In the genomic region with DNA sequence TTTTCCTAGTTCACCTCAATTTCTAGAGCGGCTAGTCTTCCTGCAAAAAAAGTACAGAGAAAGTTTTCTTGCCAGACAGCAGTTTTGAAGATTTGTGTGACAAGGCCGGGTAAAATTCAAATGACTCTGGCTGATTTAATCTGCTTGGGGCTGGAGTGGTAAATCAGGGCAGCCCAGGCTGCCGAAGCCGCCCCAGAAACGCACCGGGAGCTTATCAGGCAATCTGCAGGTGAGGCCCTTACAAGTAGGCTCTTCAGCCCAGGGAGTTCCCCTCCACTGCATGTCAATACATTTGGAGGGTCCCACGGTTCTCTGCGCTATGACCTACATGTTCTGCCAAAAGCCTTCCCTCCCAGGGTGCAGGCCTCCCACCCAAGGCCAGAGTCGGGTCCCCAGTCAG, we compare ENCODE assay signal across 29 mouse cellular contexts. TPM values are rescaled to one million over a fixed set of nuclear protein-coding genes. Genes with fewer than 3 reads are reported as not detected.
DNase-seq lines count a peak whose midpoint lies in the region; ATAC-seq lines count a peak whose summit lies in the region.
"Had no signal": no experiment of that assay in that cellular context is flagged by ENCODE, and none has a peak within 500 bp of the region (broad histone marks: within the 10 kb centered on the region; RNA-seq: fewer than 3 reads in every experiment).

No protein-coding gene starts in this region.

- H3K36me3 ChIP-seq in liver, embryonic 11.5 days (ENCODE audit: control insufficient read depth, insufficient read depth, low read length): no peaks in the 10 kb centered on the region
- no peaks in the 10 kb centered on the region for H3K36me3 ChIP-seq in liver, embryonic 13.5 days
- H3K36me3 ChIP-seq in liver, embryonic 16.5 days (ENCODE audit: control insufficient read depth, insufficient read depth): no peaks in the 10 kb centered on the region
- H3K36me3 ChIP-seq: embryonic facial prominence, embryonic 10.5 days; embryonic facial prominence, embryonic 13.5 days; forebrain, embryonic 12.5 days; forebrain, embryonic 15.5 days; heart, embryonic 10.5 days; heart, embryonic 13.5 days had no signal

- WGBS in liver, embryonic 11.5 days: 27% methylated on average over 9 of the region's 9 CpGs
- WGBS in liver, embryonic 13.5 days (ENCODE audit: insufficient replicate concordance): 16% methylated on average over 9 of the region's 9 CpGs
- WGBS in liver, embryonic 16.5 days (ENCODE audit: insufficient replicate concordance): 17% methylated on average over 9 of the region's 9 CpGs

- H3K4me1 ChIP-seq in liver, embryonic 11.5 days (replicated peaks; ENCODE audit: control insufficient read depth, insufficient read depth, low read length): peaks cover 30% of the 10 kb centered on the region
- peaks cover 61% of the 10 kb centered on the region for H3K4me1 ChIP-seq in liver, embryonic 13.5 days (replicated peaks)
- H3K4me1 ChIP-seq in liver, embryonic 16.5 days (ENCODE audit: control insufficient read depth, low read depth, low read length): peaks cover 41% of the 10 kb centered on the region
- H3K4me1 ChIP-seq: embryonic facial prominence, embryonic 13.5 days had no signal

- H3K4me3 ChIP-seq in liver, embryonic 11.5 days (ENCODE audit: low read depth, low read length): no peak overlapping the region
- peak overlapping the region; percentile 8 for H3K4me3 ChIP-seq in liver, embryonic 13.5 days (replicated peaks)
- H3K4me3 ChIP-seq in liver, embryonic 16.5 days (ENCODE audit: low read depth, low read length): peak overlapping the region; percentile 18
- H3K4me3 ChIP-seq: embryonic facial prominence, embryonic 10.5 days; embryonic facial prominence, embryonic 13.5 days; forebrain, embryonic 12.5 days; forebrain, embryonic 15.5 days; heart, adult 2 months; heart, embryonic 10.5 days; heart, embryonic 13.5 days had no signal

- no peak overlapping the region for H3K27ac ChIP-seq in liver, embryonic 11.5 days (ENCODE audit: low read depth, low read length)
- H3K27ac ChIP-seq in liver, embryonic 13.5 days: peak overlapping the region; percentile 97
- H3K27ac ChIP-seq in liver, embryonic 16.5 days (ENCODE audit: low read length): 0 out of 2 replicates have a peak overlapping the region, but pooled peaks have one; percentile 58
- H3K27ac ChIP-seq: embryonic facial prominence, embryonic 10.5 days; embryonic facial prominence, embryonic 13.5 days; forebrain, embryonic 12.5 days; forebrain, embryonic 15.5 days; heart, adult 2 months; heart, embryonic 10.5 days; heart, embryonic 13.5 days; hindbrain, embryonic 14.5 days; hindbrain, postnatal 0 days had no signal

- no peaks in the 10 kb centered on the region for H3K9me3 ChIP-seq in liver, embryonic 11.5 days (ENCODE audit: control insufficient read depth, low read length)
- H3K9me3 ChIP-seq in liver, embryonic 13.5 days (replicated peaks): no peaks in the 10 kb centered on the region
- no peaks in the 10 kb centered on the region for H3K9me3 ChIP-seq in liver, embryonic 16.5 days (replicated peaks; ENCODE audit: control insufficient read depth, low read length)
- H3K9me3 ChIP-seq: embryonic facial prominence, embryonic 10.5 days; embryonic facial prominence, embryonic 13.5 days; forebrain, embryonic 12.5 days; forebrain, embryonic 15.5 days; heart, embryonic 10.5 days; heart, embryonic 13.5 days had no signal

- ATAC-seq in liver, embryonic 11.5 days (replicated peaks; ENCODE audit: low FRiP score): no peak
- ATAC-seq in liver, embryonic 13.5 days (ENCODE audit: low read depth): no peak
- ATAC-seq in liver, embryonic 16.5 days (ENCODE audit: low read depth): no peak
- ATAC-seq: CD4-positive, CD25-positive, alpha-beta regulatory T cell, adult 4 months; forebrain, embryonic 15.5 days; hindbrain, postnatal 0 days; inflammation-experienced regulatory T-cells, adult 6 months had no signal

- H3K27me3 ChIP-seq in liver, embryonic 11.5 days (replicated peaks; ENCODE audit: control insufficient read depth, insufficient read depth, low read length): peaks cover 22% of the 10 kb centered on the region
- H3K27me3 ChIP-seq in liver, embryonic 13.5 days: peaks cover 43% of the 10 kb centered on the region
- H3K27me3 ChIP-seq in liver, embryonic 16.5 days (ENCODE audit: control insufficient read depth, insufficient read depth, low read depth, low read length): peaks cover 18% of the 10 kb centered on the region

- no peak overlapping the region for H3K4me2 ChIP-seq in liver, embryonic 11.5 days
- peak overlapping the region; percentile 79 for H3K4me2 ChIP-seq in liver, embryonic 13.5 days
- H3K4me2 ChIP-seq in liver, embryonic 16.5 days (ENCODE audit: low read depth, low read length): peak overlapping the region; percentile 5
- H3K4me2 ChIP-seq: embryonic facial prominence, embryonic 13.5 days; forebrain, embryonic 12.5 days; forebrain, embryonic 15.5 days; heart, embryonic 13.5 days; hindbrain, embryonic 14.5 days had no signal

- peak; percentile 66 for DNase-seq in liver
- no peak for DNase-seq in liver, embryonic 11.5 days (ENCODE audit: low spot score)
- DNase-seq in liver, embryonic 13.5 days: peak; percentile 19
- DNase-seq in cerebellum, adult 9-10 months: no peak
- DNase-seq in left cerebral cortex, adult 11 months (ENCODE audit: low spot score): no peak
- no peak for DNase-seq in lung, postnatal 14 days
- DNase-seq: adrenal gland, adult 2 months; adrenal gland, postnatal 14 days; cerebellum, adult 11-12 months; cerebellum, postnatal 10 days; cerebellum, postnatal 36 days; embryo, embryonic 11 days; gastrocnemius, postnatal 10 days; gastrocnemius, postnatal 36 days; heart, adult 2 months; heart, postnatal 14 days; heart, postnatal 4 days had no signal

- H3K9ac ChIP-seq in liver, embryonic 11.5 days (ENCODE audit: low read depth, low read length): no peak overlapping the region
- peak overlapping the region; percentile 70; the same call in 1 of the 2 replicates for H3K9ac ChIP-seq in liver, embryonic 13.5 days
- no peak overlapping the region for H3K9ac ChIP-seq in liver, embryonic 16.5 days (ENCODE audit: low read depth, low read length)
- H3K9ac ChIP-seq: embryonic facial prominence, embryonic 13.5 days; forebrain, embryonic 12.5 days; forebrain, embryonic 15.5 days; heart, embryonic 13.5 days; hindbrain, embryonic 14.5 days had no signal

RNA-seq across cellular contexts. Expression of gene 3100002H09Rik, which starts 6.9 kb away (rescaled TPM):
- not detected in 2 replicates for polyA plus RNA-seq in liver, embryonic 11.5 days (2014; fragmentation: Nextera tagmentation; extraction: Ambion mirVana)
- polyA plus RNA-seq in liver, embryonic 13.5 days (2015; fragmentation: Nextera tagmentation; extraction: Ambion mirVana): not detected in 2 replicates
- not detected in 2 replicates for polyA plus RNA-seq in liver, embryonic 16.5 days (2015; fragmentation: Nextera tagmentation; extraction: Ambion mirVana)
- polyA plus RNA-seq: adrenal gland, adult 2 months; C2C12; CD4-positive, CD25-positive, alpha-beta regulatory T cell, adult 4 months; embryonic facial prominence, embryonic 13.5 days; heart, adult 2 months; hindbrain, embryonic 14.5 days; inflammation-experienced regulatory T-cells, adult 6 months had no signal

RNA-seq across cellular contexts. Expression of gene Pou3f1, which starts 52.9 kb away (rescaled TPM):
- polyA plus RNA-seq in liver, embryonic 11.5 days (2014; fragmentation: Nextera tagmentation; extraction: Ambion mirVana): 0.16 and 0.21 TPM in 2 replicates
- not detected in 2 replicates for polyA plus RNA-seq in liver, embryonic 13.5 days (2015; fragmentation: Nextera tagmentation; extraction: Ambion mirVana)
- not detected in 2 replicates for polyA plus RNA-seq in liver, embryonic 16.5 days (2015; fragmentation: Nextera tagmentation; extraction: Ambion mirVana)
- polyA plus RNA-seq: CD4-positive, CD25-positive, alpha-beta regulatory T cell, adult 4 months; inflammation-experienced regulatory T-cells, adult 6 months had no signal

Comparison
In these comparisons a context has a peak if more than half of its experiments do, and no peak if none do; other contexts are left out.
1. DNase-seq: peak in liver (single experiment) and liver, embryonic 13.5 days (single experiment); none in liver, embryonic 11.5 days (single experiment), cerebellum, adult 9-10 months (single experiment), left cerebral cortex, adult 11 months (single experiment) and lung, postnatal 14 days (single experiment).